Mouse (Mus musculus): Measurements from ENCODE around the gene Pet2. TPM values are rescaled to one million over a fixed set of nuclear protein-coding genes. Genes with fewer than 3 reads are reported as not detected.

Gene Pet2
- polyA plus RNA-seq (2016; fragmentation: Nextera tagmentation; extraction: Ambion mirVana): not detected in 2 replicates

- 90% methylated on average over 9 of the region's 9 CpGs for WGBS
- no peaks in the 10 kb centered on the region for H3K27me3 ChIP-seq (replicated peaks)
- no peaks in the 10 kb centered on the region for H3K36me3 ChIP-seq
- no peaks in the 10 kb centered on the region for H3K4me1 ChIP-seq
- H3K27ac ChIP-seq: no peak within 1 kb of the TSS
- H3K9ac ChIP-seq: no peak within 1 kb of the TSS
- ATAC-seq (ENCODE audit: low FRiP score, low read depth): no peak
- no peaks in the 10 kb centered on the region for H3K9me3 ChIP-seq
- H3K4me2 ChIP-seq (replicated peaks): no peak within 1 kb of the TSS
- H3K4me3 ChIP-seq: no peak within 1 kb of the TSS
Observed at GRCm38 (mm10) chrX:89409589-89409988, at the start of gene Pet2. TSS of gene Pet2 (minus strand) at chrX:89409689.

Data from neural tube, embryonic 12.5 days (tissue).